Mouse (Mus musculus) neural tube, embryonic 15.5 days (tissue): ENCODE results near the gene Il24. TPM values are rescaled to one million over a fixed set of nuclear protein-coding genes. Genes with fewer than 3 reads are reported as not detected.

Source experiments
- ATAC-seq: fragments of 200-750 bp; cut with Nextera tagmentation; 2 replicates; pipeline ENCODE4 v1.8.0; 2017; ENCODE audit warnings: mild to moderate bottlenecking, moderate TSS enrichment, moderate library complexity; ENCODE audit not compliant: low FRiP score
- H3K27ac ChIP-seq: fragments of 300-500 bp; sonication (generic); replicated peaks from 2 replicates; pipeline ENCODE4 v1.5.1; 2015; ENCODE audit warnings: mild to moderate bottlenecking, inconsistent platforms
- H3K27me3 ChIP-seq: fragments of 300-500 bp; sonication (generic); replicated peaks from 2 replicates; pipeline ENCODE4 v1.6.1; 2015; ENCODE audit warnings: inconsistent platforms
- H3K36me3 ChIP-seq: fragments of 300-500 bp; sonication (generic); 2 replicates; pipeline ENCODE4 v1.6.1; 2015; ENCODE audit warnings: inconsistent platforms
- H3K4me1 ChIP-seq: fragments of 300-500 bp; sonication (generic); 2 replicates; pipeline ENCODE4 v1.6.1; 2015; ENCODE audit warnings: inconsistent platforms
- H3K4me2 ChIP-seq: fragments of 300-500 bp; sonication (generic); 2 replicates; pipeline ENCODE4 v1.6.1; 2015; ENCODE audit warnings: inconsistent platforms, mild to moderate bottlenecking, moderate library complexity
- H3K4me3 ChIP-seq: fragments of 300-500 bp; sonication (generic); replicated peaks from 2 replicates; pipeline ENCODE4 v1.5.1; 2015; ENCODE audit warnings: mild to moderate bottlenecking, inconsistent platforms
- H3K9ac ChIP-seq: fragments of 300-500 bp; sonication (generic); replicated peaks from 2 replicates; pipeline ENCODE4 v1.6.1; 2015; ENCODE audit warnings: mild to moderate bottlenecking, inconsistent platforms
- H3K9me3 ChIP-seq: fragments of 300-500 bp; sonication (generic); replicated peaks from 2 replicates; pipeline ENCODE4 v1.6.1; 2016; ENCODE audit warnings: inconsistent platforms
- WGBS: fragments of 180-500 bp; shearing (Covaris S2); methylation state at CpG from one replicate; pipeline ENCODE4 v1.1.7; 2015; ENCODE audit warnings: mixed read lengths; 5-methylcytosine and 5-hydroxymethylcytosine counted together
- polyA plus RNA-seq: library from polyadenylated mRNA; unstranded; fragments of >200 nt; fragmentation: Nextera tagmentation; extraction: Ambion mirVana; gene quantifications from 2 replicates; pipeline ENCODE4 v1.2.1, GENCODE M21; 2015

Gene Il24
- polyA plus RNA-seq, 1 experiment from 2014 or later, result not detected

- H3K27me3 ChIP-seq, result no peaks in the 10 kb centered on the region
- H3K36me3 ChIP-seq, result no peaks in the 10 kb centered on the region
- no peak overlapping the region for H3K4me3 ChIP-seq
- no peak overlapping the region for H3K4me2 ChIP-seq
- no peaks in the 10 kb centered on the region for H3K4me1 ChIP-seq
- no peak for ATAC-seq
- H3K27ac ChIP-seq, result no peak overlapping the region
- WGBS, result 93% methylated on average over 10 of the region's 10 CpGs
- H3K9me3 ChIP-seq, result no peaks in the 10 kb centered on the region
- H3K9ac ChIP-seq, result no peak overlapping the region
Observed at GRCm38 (mm10) chr1:130849530-130850214, 37.6 kb downstream of the Il24 start.

- Histone ChIP-seq H3K4me2 (no peak overlapping the region), H3K36me3 (no peaks in the 10 kb centered on the region), H3K4me1 (no peaks in the 10 kb centered on the region), H3K4me3 (no peak overlapping the region), H3K27me3 (no peaks in the 10 kb centered on the region), H3K27ac (no peak overlapping the region), H3K9ac (no peak overlapping the region), H3K9me3 (no peaks in the 10 kb centered on the region)
- ATAC-seq, result no peak
- 91% methylated on average over 7 of the region's 7 CpGs for WGBS
Observed at GRCm38 (mm10) chr1:130844516-130844915, 42.7 kb downstream of the Il24 start.

- H3K4me1 ChIP-seq, result no peaks in the 10 kb centered on the region
- 88% methylated on average over 7 of the region's 7 CpGs for WGBS
- H3K4me2 ChIP-seq, result no peak overlapping the region
- no peak overlapping the region for H3K27ac ChIP-seq
- no peak overlapping the region for H3K9ac ChIP-seq
- H3K9me3 ChIP-seq, result no peaks in the 10 kb centered on the region
- no peaks in the 10 kb centered on the region for H3K36me3 ChIP-seq
- no peak for ATAC-seq
- no peaks in the 10 kb centered on the region for H3K27me3 ChIP-seq
- H3K4me3 ChIP-seq, result no peak overlapping the region
Observed at GRCm38 (mm10) chr1:130841621-130842020, 45.6 kb downstream of the Il24 start.

- Histone ChIP-seq H3K4me1 (no peaks in the 10 kb centered on the region), H3K4me2 (no peak overlapping the region), H3K36me3 (no peaks in the 10 kb centered on the region), H3K27ac (no peak overlapping the region), H3K27me3 (no peaks in the 10 kb centered on the region), H3K9me3 (no peaks in the 10 kb centered on the region), H3K9ac (no peak overlapping the region), H3K4me3 (no peak overlapping the region)
- 72% methylated on average over 8 of the region's 8 CpGs for whole genome bisulfite sequencing
- no peak for ATAC-seq
Observed at GRCm38 (mm10) chr1:130840599-130841379, 46.5 kb downstream of the Il24 start.

GRCm38 (mm10) chr1:130838288-130838687, 49.0 kb downstream of the Il24 start:
- H3K4me2 ChIP-seq, result no peak overlapping the region
- no peaks in the 10 kb centered on the region for H3K36me3 ChIP-seq
- H3K27me3 ChIP-seq, result no peaks in the 10 kb centered on the region
- H3K27ac ChIP-seq, result no peak overlapping the region
- 67% methylated on average over 6 of the region's 6 CpGs for WGBS
- H3K9ac ChIP-seq, result no peak overlapping the region
- ATAC-seq, result no peak
- no peak overlapping the region for H3K4me3 ChIP-seq
- H3K4me1 ChIP-seq, result no peaks in the 10 kb centered on the region
- no peaks in the 10 kb centered on the region for H3K9me3 ChIP-seq

- Histone ChIP-seq H3K36me3 (no peaks in the 10 kb centered on the region), H3K4me3 (no peak overlapping the region), H3K9ac (no peak overlapping the region), H3K9me3 (no peaks in the 10 kb centered on the region), H3K27ac (no peak overlapping the region), H3K4me1 (no peaks in the 10 kb centered on the region), H3K4me2 (no peak overlapping the region), H3K27me3 (no peaks in the 10 kb centered on the region)
- WGBS, result 89% methylated on average over 6 of the region's 6 CpGs
- no peak for ATAC-seq
Observed at GRCm38 (mm10) chr1:130835161-130835936, 51.9 kb downstream of the Il24 start.

- Histone ChIP-seq H3K9me3 (no peaks in the 10 kb centered on the region), H3K27me3 (no peaks in the 10 kb centered on the region), H3K27ac (no peak overlapping the region), H3K36me3 (no peaks in the 10 kb centered on the region), H3K4me1 (no peaks in the 10 kb centered on the region), H3K4me2 (no peak overlapping the region), H3K4me3 (no peak overlapping the region), H3K9ac (no peak overlapping the region)
- 75% methylated on average over 5 of the region's 5 CpGs for WGBS
- ATAC-seq, result no peak
Observed at GRCm38 (mm10) chr1:130832230-130833149, 54.8 kb downstream of the Il24 start.

Other genes starting within 250 kb of the Il24 start
- 0.55 TPM in 1 of 2 replicates, not detected in the other for gene C4bp, start 225.8 kb downstream of the Il24 start, polyA plus RNA-seq
- not detected in 2 replicates for gene Gm29427, start 171.7 kb downstream of the Il24 start, polyA plus RNA-seq
- 15.6 and 15.8 TPM in 2 replicates for gene Yod1, start 170.1 kb downstream of the Il24 start, polyA plus RNA-seq
- gene Pfkfb2, start 158.2 kb downstream of the Il24 start, polyA plus RNA-seq, result 18.1 and 19.7 TPM in 2 replicates
- gene AA986860, start 155.5 kb downstream of the Il24 start, polyA plus RNA-seq, result 0.82 and 5.5 TPM in 2 replicates
- not detected in 2 replicates for gene Fcamr, start 86.6 kb downstream of the Il24 start, polyA plus RNA-seq
- gene Pigr, start 60.8 kb downstream of the Il24 start, polyA plus RNA-seq, result 0.04 TPM in 1 of 2 replicates, not detected in the other
- gene Fcmr, start 21.8 kb downstream of the Il24 start, polyA plus RNA-seq, result 1.1 and 1.8 TPM in 2 replicates
- not detected in 2 replicates for gene Il20, start 24.0 kb upstream of the Il24 start, polyA plus RNA-seq
- not detected in 2 replicates for gene Il19, start 52.7 kb upstream of the Il24 start, polyA plus RNA-seq
- gene Il10, start 132.4 kb upstream of the Il24 start, polyA plus RNA-seq, result 0.18 TPM in 1 of 2 replicates, not detected in the other
- gene Mapkapk2, start 210.4 kb upstream of the Il24 start, polyA plus RNA-seq, result 15.0 and 19.9 TPM in 2 replicates